Mouse (Mus musculus) 3T3-L1 (cell line): ENCODE measurements around the gene Tnfrsf18.

Experiments used
- DNase-seq: peaks from one replicate; pipeline ENCODE4 v3.0.0-alpha.2; 2015; ENCODE audit warnings: low read depth, low spot score

The Tnfrsf18 gene

GRCm38 (mm10) chr4:156032856-156033255 lies 6.9 kb downstream of the Tnfrsf18 start:
- no peak for DNase-seq

- DNase-seq = peak; percentile 69
Observed at GRCm38 (mm10) chr4:156033476-156034119, 7.6 kb downstream of the Tnfrsf18 start.

- DNase-seq = no peak
Observed at GRCm38 (mm10) chr4:156034301-156034700, 8.3 kb downstream of the Tnfrsf18 start.

GRCm38 (mm10) chr4:156034901-156035300 lies 8.9 kb downstream of the Tnfrsf18 start:
- DNase-seq = no peak

GRCm38 (mm10) chr4:156044754-156045153 lies 18.8 kb downstream of the Tnfrsf18 start:
- no peak for DNase-seq

GRCm38 (mm10) chr4:156049779-156050178 lies 23.8 kb downstream of the Tnfrsf18 start:
- DNase-seq = no peak

GRCm38 (mm10) chr4:156050391-156050980 lies 24.5 kb downstream of the Tnfrsf18 start:
- DNase-seq = peak; percentile 12

GRCm38 (mm10) chr4:156053113-156053512 lies 27.1 kb downstream of the Tnfrsf18 start:
- no peak for DNase-seq

GRCm38 (mm10) chr4:156054130-156054529 lies 28.2 kb downstream of the Tnfrsf18 start:
- DNase-seq = no peak

- no peak for DNase-seq
Observed at GRCm38 (mm10) chr4:156054606-156055005, 28.6 kb downstream of the Tnfrsf18 start.

GRCm38 (mm10) chr4:156055173-156055572 lies 29.2 kb downstream of the Tnfrsf18 start:
- no peak for DNase-seq

- DNase-seq = no peak
Observed at GRCm38 (mm10) chr4:156057702-156058101, 31.7 kb downstream of the Tnfrsf18 start.

- no peak for DNase-seq
Observed at GRCm38 (mm10) chr4:156058826-156059225, 32.9 kb downstream of the Tnfrsf18 start.

GRCm38 (mm10) chr4:156059261-156059660 lies 33.3 kb downstream of the Tnfrsf18 start, which contains the start of gene Ttll10:
Gene Ttll10 (minus strand): TSS chr4:156059414.
- no peak for DNase-seq

GRCm38 (mm10) chr4:156059713-156060112 lies 33.7 kb downstream of the Tnfrsf18 start:
- no peak for DNase-seq

- DNase-seq = no peak
Observed at GRCm38 (mm10) chr4:156063861-156064509, 38.0 kb downstream of the Tnfrsf18 start.

GRCm38 (mm10) chr4:156064510-156064897 lies 38.5 kb downstream of the Tnfrsf18 start:
- DNase-seq = no peak

- no peak for DNase-seq
Observed at GRCm38 (mm10) chr4:156065156-156065894, 39.4 kb downstream of the Tnfrsf18 start.

GRCm38 (mm10) chr4:156067256-156067949 lies 41.4 kb downstream of the Tnfrsf18 start:
- peak; percentile 16 for DNase-seq

- DNase-seq = no peak
Observed at GRCm38 (mm10) chr4:156069701-156070100, 43.7 kb downstream of the Tnfrsf18 start.

- DNase-seq = no peak
Observed at GRCm38 (mm10) chr4:156070276-156070675, 44.3 kb downstream of the Tnfrsf18 start.

GRCm38 (mm10) chr4:156070716-156071115 lies 44.8 kb downstream of the Tnfrsf18 start:
- no peak for DNase-seq
